Mouse (Mus musculus) CH12.LX (cell line): Measurements from ENCODE around the gene Pgd.

Source experiments
- MAZ ChIP-seq: IDR thresholded peaks from 2 replicates; pipeline ENCODE4 v1.6.1; 2012; ENCODE audit warnings: low read depth, mild to moderate bottlenecking, inconsistent platforms, low read length, improper control_type of control experiment, moderate library complexity
- SIN3A ChIP-seq: IDR thresholded peaks from 2 replicates; pipeline ENCODE4 v1.6.1; 2012; ENCODE audit warnings: low read length, improper control_type of control experiment, inconsistent platforms
- TCF12 ChIP-seq: IDR thresholded peaks from 2 replicates; pipeline ENCODE4 v1.6.1; 2014; ENCODE audit warnings: low read depth, mild to moderate bottlenecking, inconsistent platforms, low read length, improper control_type of control experiment

DNA sequence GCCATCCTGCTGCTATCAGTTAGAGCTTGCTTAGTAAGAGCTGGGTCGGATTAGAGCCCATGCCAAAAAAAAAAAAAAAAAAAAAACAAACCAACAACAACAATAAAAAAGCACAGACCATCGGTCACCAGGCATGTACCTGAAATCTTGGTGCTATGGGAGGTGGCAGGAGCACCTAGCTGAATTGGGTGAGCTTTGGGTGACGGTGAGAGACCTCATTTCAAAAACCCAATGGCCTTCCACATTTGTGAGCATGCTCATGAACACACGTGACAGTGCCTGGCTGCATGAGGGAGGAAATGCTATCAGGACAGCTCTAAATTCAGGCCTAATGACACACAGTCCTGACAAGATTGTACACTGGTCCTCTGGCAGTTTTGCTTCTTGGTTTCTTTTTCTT is 18.5 kb downstream of the Pgd start:
- TF ChIP-seq MAZ (no peak), TCF12 (no peak), SIN3A (no peak)
